Mouse (Mus musculus): ENCODE data around the gene Zfp560. TPM values are rescaled to one million over a fixed set of nuclear protein-coding genes. Genes with fewer than 3 reads are reported as not detected.
"Not testable (repeated sequence)": the region's sequence is repeated elsewhere in the genome, so short reads cannot be mapped to it uniquely, and the experiment has no call there.

Gene Zfp560
- polyA plus RNA-seq, 2 experiments = 21.0 to 43.7 TPM

- H3K4me2 ChIP-seq (replicated peaks; ENCODE audit: low read depth, low read length, severe bottlenecking) = peak overlapping the region; percentile 84
- 87% methylated on average over 7 of the region's 7 CpGs for WGBS
- TF ChIP-seq POLR2A (IDR thresholded peaks at IDR 0.05; ENCODE audit: borderline replicate concordance, extremely low read depth, insufficient read depth, insufficient read length) = no peak
These were observed 1.3 kb downstream of the Zfp560 start for GRCm38 (mm10) chr9:20383659-20384058.

GRCm38 (mm10) chr9:20374712-20375111, 10.3 kb downstream of the Zfp560 start:
- no peak for DNase-seq (ENCODE audit: low spot score)
- H3K4me3 ChIP-seq (replicated peaks; ENCODE audit: low read length) = no peak overlapping the region
- ATAC-seq (ENCODE audit: low FRiP score, low read depth) = no peak
- H3K4me1 ChIP-seq (ENCODE audit: control insufficient read depth, insufficient read depth, low read length) = no peaks in the 10 kb centered on the region
- H3K27me3 ChIP-seq (ENCODE audit: control insufficient read depth, insufficient read depth, low read length) = no peaks in the 10 kb centered on the region
- H3K36me3 ChIP-seq (ENCODE audit: control insufficient read depth, insufficient read depth, low read length) = no peaks in the 10 kb centered on the region
- 88% methylated on average over 1 of the region's 1 CpGs for WGBS
- no peak for TF ChIP-seq POLR2A (IDR thresholded peaks at IDR 0.05; ENCODE audit: borderline replicate concordance, extremely low read depth, insufficient read depth, insufficient read length)
- H3K9ac ChIP-seq (ENCODE audit: low read depth, low read length, severe bottlenecking) = no peak overlapping the region
- H3K27ac ChIP-seq (replicated peaks; ENCODE audit: low read depth, low read length) = no peak overlapping the region
- no peak overlapping the region for H3K4me2 ChIP-seq (replicated peaks; ENCODE audit: low read depth, low read length, severe bottlenecking)
- H3K9me3 ChIP-seq (ENCODE audit: control insufficient read depth, low read length) = no peaks in the 10 kb centered on the region

More at GRCm38 (mm10) chr9:20383659-20384058, 1.3 kb downstream of the Zfp560 start:
- Histone ChIP-seq H3K27me3 (ENCODE audit: control insufficient read depth, insufficient read depth, low read length) (no peaks in the 10 kb centered on the region), H3K36me3 (ENCODE audit: control insufficient read depth, insufficient read depth, low read length) (no peaks in the 10 kb centered on the region), H3K9ac (ENCODE audit: low read depth, low read length, severe bottlenecking) (no peak overlapping the region), H3K4me1 (ENCODE audit: control insufficient read depth, insufficient read depth, low read length) (peaks cover 7% of the 10 kb centered on the region), H3K4me3 (replicated peaks; ENCODE audit: low read length) (0 out of 2 replicates have a peak overlapping the region, but pooled peaks have one; percentile 67), H3K9me3 (ENCODE audit: control insufficient read depth, low read length) (0 out of 2 replicates have a peak, but pooled peaks cover 3% of the 10 kb centered on the region), H3K27ac (replicated peaks; ENCODE audit: low read depth, low read length) (no peak overlapping the region)
- ATAC-seq (ENCODE audit: low FRiP score, low read depth) = no peak
- no peak for DNase-seq (ENCODE audit: low spot score)

- no peak for DNase-seq (ENCODE audit: low spot score)
- no peaks in the 10 kb centered on the region for H3K4me1 ChIP-seq (ENCODE audit: control insufficient read depth, insufficient read depth, low read length)
- no peak for TF ChIP-seq POLR2A (IDR thresholded peaks at IDR 0.05; ENCODE audit: borderline replicate concordance, extremely low read depth, insufficient read depth, insufficient read length)
- H3K4me2 ChIP-seq (replicated peaks; ENCODE audit: low read depth, low read length, severe bottlenecking) = no peak overlapping the region
- WGBS = 94% methylated on average over 2 of the region's 2 CpGs
- no peak overlapping the region for H3K9ac ChIP-seq (ENCODE audit: low read depth, low read length, severe bottlenecking)
- peaks cover 10% of the 10 kb centered on the region; the same call in 1 of the 2 replicates for H3K9me3 ChIP-seq (ENCODE audit: control insufficient read depth, low read length)
- H3K4me3 ChIP-seq (replicated peaks; ENCODE audit: low read length) = no peak overlapping the region
- H3K27ac ChIP-seq (replicated peaks; ENCODE audit: low read depth, low read length) = no peak overlapping the region
- no peak for ATAC-seq (ENCODE audit: low FRiP score, low read depth)
- no peaks in the 10 kb centered on the region; the same call in 1 of the 2 replicates for H3K36me3 ChIP-seq (ENCODE audit: control insufficient read depth, insufficient read depth, low read length)
- H3K27me3 ChIP-seq (ENCODE audit: control insufficient read depth, insufficient read depth, low read length) = no peaks in the 10 kb centered on the region
These were observed 17.7 kb downstream of the Zfp560 start for GRCm38 (mm10) chr9:20367311-20367710.

DNA sequence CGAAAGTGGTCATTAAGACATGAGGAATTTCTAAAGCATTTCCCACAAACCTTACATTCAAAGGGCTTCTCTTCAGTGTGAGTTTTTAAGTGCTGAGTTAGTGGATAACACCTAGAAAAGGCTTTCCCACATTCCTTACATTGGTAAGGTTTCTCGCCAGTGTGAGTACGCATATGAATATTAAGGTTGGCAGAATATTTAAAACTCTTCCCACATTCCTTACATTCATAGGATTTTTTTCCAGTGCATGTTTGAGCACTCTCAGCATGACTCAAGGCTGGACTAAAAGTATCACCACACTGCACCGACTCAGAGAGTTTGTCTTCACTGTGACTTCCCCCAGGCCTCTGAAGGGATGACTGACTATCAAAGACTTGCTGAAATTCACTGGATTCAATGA, 36.5 kb downstream of the Zfp560 start:
- no peaks in the 10 kb centered on the region for H3K27me3 ChIP-seq (ENCODE audit: control insufficient read depth, insufficient read depth, low read length)
- no peak for DNase-seq (ENCODE audit: low spot score)
- H3K4me1 ChIP-seq (ENCODE audit: control insufficient read depth, insufficient read depth, low read length) = no peaks in the 10 kb centered on the region
- 82% methylated on average over 4 of the region's 4 CpGs for WGBS
- no peak overlapping the region for H3K9ac ChIP-seq (ENCODE audit: low read depth, low read length, severe bottlenecking)
- no peak overlapping the region for H3K4me3 ChIP-seq (replicated peaks; ENCODE audit: low read length)
- H3K4me2 ChIP-seq (replicated peaks; ENCODE audit: low read depth, low read length, severe bottlenecking) = no peak overlapping the region
- H3K9me3 ChIP-seq (ENCODE audit: control insufficient read depth, low read length) = no peaks in the 10 kb centered on the region
- H3K36me3 ChIP-seq (ENCODE audit: control insufficient read depth, insufficient read depth, low read length) = peaks cover 40% of the 10 kb centered on the region
- H3K27ac ChIP-seq (replicated peaks; ENCODE audit: low read depth, low read length) = no peak overlapping the region
- TF ChIP-seq POLR2A (IDR thresholded peaks at IDR 0.05; ENCODE audit: borderline replicate concordance, extremely low read depth, insufficient read depth, insufficient read length) = no peak
- ATAC-seq (ENCODE audit: low FRiP score, low read depth) = no peak

GRCm38 (mm10) chr9:20335994-20336393, 49.0 kb downstream of the Zfp560 start, which contains the start of gene Olfr18:
Olfr18 (minus strand) TSS chr9:20336094.
- Histone ChIP-seq H3K4me2 (replicated peaks; ENCODE audit: low read depth, low read length, severe bottlenecking) (no peak within 1 kb of the TSS), H3K9me3 (ENCODE audit: control insufficient read depth, low read length) (no peaks in the 10 kb centered on the region), H3K27me3 (ENCODE audit: control insufficient read depth, insufficient read depth, low read length) (no peaks in the 10 kb centered on the region), H3K4me1 (ENCODE audit: control insufficient read depth, insufficient read depth, low read length) (no peaks in the 10 kb centered on the region), H3K36me3 (ENCODE audit: control insufficient read depth, insufficient read depth, low read length) (no peaks in the 10 kb centered on the region), H3K4me3 (replicated peaks; ENCODE audit: low read length) (no peak within 1 kb of the TSS), H3K27ac (replicated peaks; ENCODE audit: low read depth, low read length) (no peak within 1 kb of the TSS), H3K9ac (ENCODE audit: low read depth, low read length, severe bottlenecking) (no peak within 1 kb of the TSS)
- TF ChIP-seq POLR2A (IDR thresholded peaks at IDR 0.05; ENCODE audit: borderline replicate concordance, extremely low read depth, insufficient read depth, insufficient read length) = no peak
- DNase-seq (ENCODE audit: low spot score) (no peak), ATAC-seq (ENCODE audit: low FRiP score, low read depth) (no peak)

DNA sequence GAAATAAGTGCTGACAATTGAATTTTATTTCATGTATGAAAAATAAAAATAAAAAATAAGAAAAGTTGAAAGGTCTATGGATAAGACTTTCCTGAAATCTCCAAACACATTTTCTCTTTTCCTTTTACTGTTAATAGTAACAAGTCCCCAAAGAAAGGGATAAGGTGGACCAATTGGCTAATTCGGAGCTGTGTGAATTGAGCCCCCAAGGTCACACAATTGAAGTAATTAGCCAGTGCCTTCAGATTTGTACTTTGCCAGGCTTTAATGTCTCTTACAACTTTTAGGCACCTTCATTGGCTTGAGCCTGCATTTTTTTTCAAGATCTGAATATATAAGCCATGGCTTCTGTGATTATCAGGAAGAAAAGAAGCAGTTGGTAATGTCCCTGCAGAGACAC, 86.7 kb downstream of the Zfp560 start, which contains the start of gene Olfr873:
Olfr873 (plus strand) TSS at position 301 of the 400 bp plus-strand sequence.
- Histone ChIP-seq H3K4me2 (replicated peaks; ENCODE audit: low read depth, low read length, severe bottlenecking) (no peak within 1 kb of the TSS), H3K27me3 (ENCODE audit: control insufficient read depth, insufficient read depth, low read length) (no peaks in the 10 kb centered on the region), H3K4me1 (ENCODE audit: control insufficient read depth, insufficient read depth, low read length) (no peaks in the 10 kb centered on the region), H3K36me3 (ENCODE audit: control insufficient read depth, insufficient read depth, low read length) (no peaks in the 10 kb centered on the region), H3K9me3 (ENCODE audit: control insufficient read depth, low read length) (no peaks in the 10 kb centered on the region; the same call in 1 of the 2 replicates), H3K9ac (ENCODE audit: low read depth, low read length, severe bottlenecking) (no peak within 1 kb of the TSS), H3K27ac (replicated peaks; ENCODE audit: low read depth, low read length) (no peak within 1 kb of the TSS), H3K4me3 (replicated peaks; ENCODE audit: low read length) (no peak within 1 kb of the TSS)
- no peak for TF ChIP-seq POLR2A (IDR thresholded peaks at IDR 0.05; ENCODE audit: borderline replicate concordance, extremely low read depth, insufficient read depth, insufficient read length)
- WGBS = 85% methylated on average over 1 of the region's 1 CpGs
- ATAC-seq (ENCODE audit: low FRiP score, low read depth) (no peak), DNase-seq (ENCODE audit: low spot score) (no peak)

GRCm38 (mm10) chr9:20295562-20295961, 89.4 kb downstream of the Zfp560 start:
- not testable (repeated sequence) for H3K36me3 ChIP-seq (ENCODE audit: control insufficient read depth, insufficient read depth, low read length); H3K27ac ChIP-seq (replicated peaks; ENCODE audit: low read depth, low read length); H3K4me2 ChIP-seq (replicated peaks; ENCODE audit: low read depth, low read length, severe bottlenecking); DNase-seq (ENCODE audit: low spot score); H3K4me3 ChIP-seq (replicated peaks; ENCODE audit: low read length); H3K4me1 ChIP-seq (ENCODE audit: control insufficient read depth, insufficient read depth, low read length); H3K9me3 ChIP-seq (ENCODE audit: control insufficient read depth, low read length); H3K27me3 ChIP-seq (ENCODE audit: control insufficient read depth, insufficient read depth, low read length); H3K9ac ChIP-seq (ENCODE audit: low read depth, low read length, severe bottlenecking); ATAC-seq (ENCODE audit: low FRiP score, low read depth)
- 83% methylated on average over 5 of the region's 5 CpGs for WGBS

Data from limb, embryonic 14.5 days (tissue).